Mouse (Mus musculus): Measurements from ENCODE around the gene Lcat. TPM values are rescaled to one million over a fixed set of nuclear protein-coding genes. Genes with fewer than 3 reads are reported as not detected.

The Lcat gene
- polyA plus RNA-seq, 1 experiment from 2014 or later, result 2.0 TPM

GRCm38 (mm10) chr8:105965905-105966341, 22.7 kb upstream of the Lcat start, which contains the start of gene Slc12a4:
TSS of gene Slc12a4 (minus strand) at chr8:105966097.
- WGBS, result under 1% methylated on average over 45 of the region's 47 CpGs
- Histone ChIP-seq H3K9me3 (replicated peaks) (no peaks in the 10 kb centered on the region), H3K4me3 (peak within 1 kb of the TSS; percentile 87), H3K27me3 (ENCODE audit: low read depth, poor library complexity, severe bottlenecking) (peaks cover 14% of the 10 kb centered on the region), H3K27ac (peak within 1 kb of the TSS; percentile 93), H3K36me3 (0 out of 2 replicates have a peak, but pooled peaks cover 8% of the 10 kb centered on the region), H3K4me1 (peaks cover 41% of the 10 kb centered on the region)
- peak; percentile 90 for DNase-seq (ENCODE audit: low spot score)

DNA sequence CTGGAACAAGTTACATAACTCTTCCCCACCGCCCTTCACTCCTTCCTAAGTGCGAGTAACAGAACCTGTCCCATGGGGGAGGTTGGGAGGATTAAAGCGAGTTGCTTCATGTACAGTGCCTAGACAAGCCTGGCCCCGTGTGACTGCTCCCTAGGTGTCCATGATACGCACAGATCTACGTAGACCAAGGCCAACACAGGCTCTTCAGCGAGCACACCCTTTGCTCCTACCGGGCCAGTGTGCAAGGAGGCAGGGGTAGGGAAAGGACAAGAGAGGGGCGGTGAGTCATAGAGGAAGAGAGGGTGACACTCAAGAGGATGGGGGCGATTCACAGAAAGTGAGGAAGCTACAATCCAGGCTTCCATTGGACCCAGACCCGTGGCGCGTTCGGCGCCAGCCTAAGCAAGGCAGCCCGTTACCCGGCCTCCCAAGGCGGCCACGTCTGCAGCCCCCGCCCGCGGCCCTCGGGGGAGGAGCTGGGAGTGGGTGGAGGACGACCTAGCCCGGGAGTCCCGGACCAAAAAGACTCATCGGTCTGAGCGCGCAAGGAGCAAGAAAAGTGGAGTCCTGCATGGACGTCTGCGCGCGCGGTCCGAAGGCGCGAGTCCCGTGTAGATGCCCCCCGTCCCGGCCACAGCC, 22.2 kb upstream of the Lcat start:
- Histone ChIP-seq H3K36me3 (peaks cover 13% of the 10 kb centered on the region; the same call in 1 of the 2 replicates), H3K27ac (peak overlapping the region; percentile 93), H3K9me3 (replicated peaks) (no peaks in the 10 kb centered on the region), H3K4me3 (peak overlapping the region; percentile 87), H3K4me1 (peaks cover 41% of the 10 kb centered on the region), H3K27me3 (ENCODE audit: low read depth, poor library complexity, severe bottlenecking) (peaks cover 14% of the 10 kb centered on the region)
- peak; percentile 77 for DNase-seq (ENCODE audit: low spot score)
- 3% methylated on average over 38 of the region's 40 CpGs for WGBS

DNA sequence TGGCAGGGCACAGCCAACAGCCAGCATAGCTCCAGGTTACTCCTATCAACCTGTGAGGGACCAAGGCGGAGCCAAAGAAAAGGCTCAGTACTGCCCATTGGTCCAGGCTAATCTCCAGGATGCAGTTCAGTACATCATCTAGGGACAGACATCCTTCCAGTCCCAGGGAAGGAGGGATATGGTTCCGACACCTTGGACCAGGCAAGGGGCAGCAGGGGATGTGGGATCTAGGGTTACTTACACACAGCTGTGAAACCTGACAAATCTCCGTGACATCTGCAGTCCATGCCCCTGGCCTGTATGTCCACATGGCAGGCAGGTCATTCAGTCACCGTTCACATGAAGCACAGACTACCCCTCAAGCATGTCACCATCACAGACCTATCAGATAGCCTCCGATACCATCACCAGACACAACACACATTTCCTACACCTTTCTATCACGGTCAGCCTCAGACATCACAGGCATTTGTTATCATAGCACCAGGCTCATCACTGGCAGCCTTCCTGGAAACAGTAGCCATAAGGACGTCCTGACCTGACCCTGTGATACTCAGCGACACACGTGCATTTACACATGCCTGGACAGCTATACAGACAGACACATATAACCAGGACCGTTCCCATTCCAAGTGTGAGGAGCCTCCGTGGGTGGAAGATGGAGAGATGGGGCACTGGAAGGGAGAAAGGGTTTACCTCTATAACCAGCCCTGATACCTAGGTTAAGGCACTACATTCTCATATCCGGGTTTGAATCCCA, 21.5 kb upstream of the Lcat start:
- H3K36me3 ChIP-seq, result peaks cover 20% of the 10 kb centered on the region
- H3K9me3 ChIP-seq (replicated peaks), result no peaks in the 10 kb centered on the region
- peak overlapping the region; percentile 87 for H3K4me3 ChIP-seq
- H3K27me3 ChIP-seq (ENCODE audit: low read depth, poor library complexity, severe bottlenecking), result peaks cover 14% of the 10 kb centered on the region
- peaks cover 41% of the 10 kb centered on the region for H3K4me1 ChIP-seq
- peak overlapping the region; percentile 93 for H3K27ac ChIP-seq
- DNase-seq (ENCODE audit: low spot score), result no peak
- 66% methylated on average over 12 of the region's 12 CpGs for WGBS

DNA sequence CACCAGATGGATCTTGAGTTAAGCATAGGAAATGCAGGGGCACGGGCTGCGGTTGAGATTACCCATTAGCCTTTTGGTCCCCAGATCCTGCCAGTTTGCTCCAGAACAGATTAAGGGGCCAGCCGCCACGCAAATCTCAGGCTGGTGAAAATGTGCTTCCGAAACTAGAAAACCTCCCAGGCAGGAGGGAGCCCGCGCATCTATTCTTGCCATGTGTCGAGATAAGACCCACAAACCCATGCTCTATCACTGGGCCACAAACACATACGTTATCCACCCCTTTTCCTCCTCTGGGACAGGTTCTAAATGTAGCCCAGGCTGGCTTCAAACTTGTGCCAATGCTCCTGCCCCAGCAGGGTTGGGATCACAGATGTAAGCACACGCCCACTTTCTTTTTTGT, 18.4 kb upstream of the Lcat start:
- 87% methylated on average over 10 of the region's 10 CpGs for WGBS
- H3K27ac ChIP-seq, result no peak overlapping the region

DNA sequence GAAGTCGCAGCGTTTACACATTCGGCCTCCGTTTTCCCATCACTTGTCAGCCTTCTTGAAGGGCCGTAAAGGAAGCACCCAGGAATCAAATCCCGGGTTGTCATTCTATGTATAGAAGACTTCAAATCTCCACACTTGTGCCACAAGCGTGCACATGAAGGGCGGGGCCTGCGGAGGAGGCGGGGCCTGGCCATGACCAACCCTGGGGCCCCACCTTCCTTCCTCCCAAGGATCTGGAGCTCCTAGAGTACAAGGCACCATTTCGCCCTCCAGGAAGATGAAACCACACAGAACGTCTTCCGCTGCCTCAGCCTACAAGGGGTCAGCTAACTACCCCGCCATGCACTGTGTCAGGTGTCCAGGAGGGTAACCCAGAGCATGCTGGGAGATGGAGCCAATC, 17.9 kb upstream of the Lcat start:
- 79% methylated on average over 14 of the region's 14 CpGs for WGBS
- Histone ChIP-seq H3K27me3 (ENCODE audit: low read depth, poor library complexity, severe bottlenecking) (no peaks in the 10 kb centered on the region), H3K4me3 (no peak overlapping the region), H3K4me1 (peaks cover 33% of the 10 kb centered on the region), H3K9me3 (replicated peaks) (no peaks in the 10 kb centered on the region), H3K36me3 (peaks cover 53% of the 10 kb centered on the region), H3K27ac (no peak overlapping the region)
- no peak for DNase-seq (ENCODE audit: low spot score)

More for the DNA sequence above, 18.4 kb upstream of the Lcat start:
- Histone ChIP-seq H3K4me3 (no peak overlapping the region), H3K27me3 (ENCODE audit: low read depth, poor library complexity, severe bottlenecking) (no peaks in the 10 kb centered on the region), H3K9me3 (replicated peaks) (no peaks in the 10 kb centered on the region), H3K4me1 (peaks cover 36% of the 10 kb centered on the region), H3K36me3 (peaks cover 49% of the 10 kb centered on the region)
- DNase-seq (ENCODE audit: low spot score), result no peak

- no peaks in the 10 kb centered on the region for H3K9me3 ChIP-seq (replicated peaks)
- peaks cover 67% of the 10 kb centered on the region for H3K36me3 ChIP-seq
- DNase-seq (ENCODE audit: low spot score), result no peak
- H3K4me1 ChIP-seq, result peaks cover 16% of the 10 kb centered on the region
- H3K27ac ChIP-seq, result no peak overlapping the region
- 94% methylated on average over 7 of the region's 7 CpGs for WGBS
- H3K27me3 ChIP-seq (ENCODE audit: low read depth, poor library complexity, severe bottlenecking), result no peaks in the 10 kb centered on the region
- no peak overlapping the region for H3K4me3 ChIP-seq
Observed at GRCm38 (mm10) chr8:105959350-105959749, 16.2 kb upstream of the Lcat start.

GRCm38 (mm10) chr8:105957813-105958212, 14.6 kb upstream of the Lcat start:
- Histone ChIP-seq H3K4me3 (no peak overlapping the region), H3K4me1 (peaks cover 7% of the 10 kb centered on the region), H3K36me3 (peaks cover 78% of the 10 kb centered on the region), H3K27me3 (ENCODE audit: low read depth, poor library complexity, severe bottlenecking) (no peaks in the 10 kb centered on the region), H3K27ac (no peak overlapping the region), H3K9me3 (replicated peaks) (no peaks in the 10 kb centered on the region)
- DNase-seq (ENCODE audit: low spot score), result no peak
- WGBS, result 67% methylated on average over 3 of the region's 4 CpGs

GRCm38 (mm10) chr8:105956556-105956955, 13.4 kb upstream of the Lcat start:
- Histone ChIP-seq H3K4me3 (no peak overlapping the region), H3K27me3 (ENCODE audit: low read depth, poor library complexity, severe bottlenecking) (no peaks in the 10 kb centered on the region), H3K27ac (no peak overlapping the region), H3K4me1 (peaks cover 8% of the 10 kb centered on the region), H3K9me3 (replicated peaks) (no peaks in the 10 kb centered on the region), H3K36me3 (peaks cover 88% of the 10 kb centered on the region)
- 92% methylated on average over 4 of the region's 4 CpGs for WGBS
- DNase-seq (ENCODE audit: low spot score), result no peak

- DNase-seq (ENCODE audit: low spot score), result no peak
Observed at GRCm38 (mm10) chr8:105951057-105951659, 8.0 kb upstream of the Lcat start.

DNA sequence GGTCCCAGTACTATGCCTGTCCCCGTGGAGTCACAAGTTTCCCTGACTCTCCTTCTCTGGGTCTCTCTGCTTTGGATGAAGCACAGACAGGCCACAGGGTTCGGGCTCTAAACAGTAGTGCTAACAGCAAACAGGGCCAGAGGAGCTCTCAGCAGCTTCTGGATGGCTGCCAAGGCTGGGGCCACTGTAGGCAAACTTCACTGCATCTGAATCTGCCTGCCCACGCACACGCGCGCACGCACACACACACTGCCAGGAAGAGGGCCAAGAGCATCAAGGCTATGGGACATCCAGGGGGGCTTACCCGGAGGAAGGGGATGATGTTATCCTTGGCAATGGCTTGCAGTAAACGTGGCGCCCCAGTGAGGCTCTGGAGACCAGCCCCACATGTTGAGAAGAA, 6.2 kb upstream of the Lcat start:
- Histone ChIP-seq H3K36me3 (peaks cover 96% of the 10 kb centered on the region), H3K27me3 (ENCODE audit: low read depth, poor library complexity, severe bottlenecking) (no peaks in the 10 kb centered on the region), H3K4me3 (no peak overlapping the region), H3K27ac (no peak overlapping the region), H3K9me3 (replicated peaks) (no peaks in the 10 kb centered on the region), H3K4me1 (peaks cover 12% of the 10 kb centered on the region)
- 94% methylated on average over 10 of the region's 10 CpGs for WGBS
- DNase-seq (ENCODE audit: low spot score), result no peak

More at GRCm38 (mm10) chr8:105951057-105951659, 8.0 kb upstream of the Lcat start:
- no peak overlapping the region for H3K4me3 ChIP-seq
- H3K4me1 ChIP-seq, result peaks cover 12% of the 10 kb centered on the region
- no peaks in the 10 kb centered on the region for H3K9me3 ChIP-seq (replicated peaks)
- H3K27ac ChIP-seq, result peak overlapping the region; percentile 22; the same call in 1 of the 2 replicates
- no peaks in the 10 kb centered on the region for H3K27me3 ChIP-seq (ENCODE audit: low read depth, poor library complexity, severe bottlenecking)
- H3K36me3 ChIP-seq, result peaks cover 93% of the 10 kb centered on the region
- WGBS, result 60% methylated on average over 7 of the region's 7 CpGs

- Histone ChIP-seq H3K27me3 (ENCODE audit: low read depth, poor library complexity, severe bottlenecking) (no peaks in the 10 kb centered on the region), H3K9me3 (replicated peaks) (no peaks in the 10 kb centered on the region), H3K4me1 (peaks cover 9% of the 10 kb centered on the region), H3K27ac (no peak overlapping the region), H3K36me3 (peaks cover 75% of the 10 kb centered on the region), H3K4me3 (no peak overlapping the region)
- no peak for DNase-seq (ENCODE audit: low spot score)
- 94% methylated on average over 5 of the region's 5 CpGs for WGBS
Observed at GRCm38 (mm10) chr8:105942542-105942941, 640 bp downstream of the Lcat start.

DNA sequence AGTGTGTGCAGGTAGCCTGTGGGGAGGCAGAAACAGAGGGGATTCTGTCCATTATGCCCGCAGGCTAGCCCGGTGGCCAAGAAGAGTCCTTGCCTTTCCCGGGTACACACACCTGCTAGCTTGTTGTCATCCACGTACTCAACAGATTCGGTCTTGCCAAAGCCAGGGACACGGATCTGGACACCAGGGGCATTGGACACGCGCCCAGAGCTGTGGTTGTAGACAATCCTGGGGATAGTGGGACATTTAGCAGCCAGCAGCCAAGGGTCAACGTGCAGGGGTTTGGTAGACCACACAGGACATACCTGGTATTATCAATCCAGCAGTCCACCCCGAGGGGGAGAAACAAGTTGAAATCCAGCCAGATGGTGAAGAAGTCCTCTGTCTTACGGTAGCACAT, 1.2 kb downstream of the Lcat start:
- DNase-seq (ENCODE audit: low spot score), result no peak
- Histone ChIP-seq H3K4me3 (no peak overlapping the region), H3K27ac (no peak overlapping the region), H3K4me1 (peaks cover 14% of the 10 kb centered on the region), H3K9me3 (replicated peaks) (no peaks in the 10 kb centered on the region), H3K36me3 (peaks cover 70% of the 10 kb centered on the region), H3K27me3 (ENCODE audit: low read depth, poor library complexity, severe bottlenecking) (no peaks in the 10 kb centered on the region)
- WGBS, result 95% methylated on average over 11 of the region's 11 CpGs

DNA sequence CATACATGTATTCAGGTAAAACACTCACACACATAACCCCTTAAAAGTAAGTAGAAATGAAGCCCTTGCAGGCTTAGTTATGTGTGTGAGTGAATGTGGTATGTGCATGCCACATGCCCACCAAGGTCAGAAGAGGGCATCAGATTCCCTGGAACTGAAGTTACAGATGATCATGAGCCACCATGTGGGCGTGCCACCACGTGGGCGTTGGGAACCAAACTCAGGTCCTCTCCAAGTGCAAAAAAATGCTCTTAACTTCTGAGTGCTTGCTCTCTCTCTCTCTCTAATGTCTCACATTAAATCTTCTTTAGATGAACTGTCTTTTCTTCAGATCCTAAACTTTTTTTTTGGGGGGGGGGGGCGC, 4.9 kb downstream of the Lcat start, which contains the start of gene Psmb10:
Gene Psmb10 (minus strand): TSS at position 139 of the 364 bp plus-strand sequence.
- Histone ChIP-seq H3K36me3 (peaks cover 34% of the 10 kb centered on the region), H3K4me1 (peaks cover 33% of the 10 kb centered on the region), H3K27me3 (ENCODE audit: low read depth, poor library complexity, severe bottlenecking) (no peaks in the 10 kb centered on the region), H3K9me3 (replicated peaks) (no peaks in the 10 kb centered on the region), H3K27ac (peak within 1 kb of the TSS; percentile 89), H3K4me3 (peak within 1 kb of the TSS; percentile 83)
- peak; percentile 43 for DNase-seq (ENCODE audit: low spot score)
- 37% methylated on average over 4 of the region's 4 CpGs for WGBS
